Mouse (Mus musculus): Measurements from ENCODE around the gene Tab3.

- TF ChIP-seq POLR2A (IDR thresholded peaks at IDR 0.05; ENCODE audit: low read depth, low read length) (no peak), CTCF (IDR thresholded peaks at IDR 0.05; ENCODE audit: extremely low read depth, insufficient read depth, insufficient read length, insufficient replicate concordance) (no peak)
These were observed 6.9 kb downstream of the Tab3 start for GRCm38 (mm10) chrX:85580768-85581167.

Measured in spleen, adult 2 months (tissue).